Mouse (Mus musculus) heart, adult 2 months (tissue): ENCODE results near the gene Aldh1a3. TPM values are rescaled to one million over a fixed set of nuclear protein-coding genes. Genes with fewer than 3 reads are reported as not detected.

ENCODE experiments used
- DNase-seq, 2 experiments: peaks; one replicate each; pipeline ENCODE4 v3.0.0; 2021
- H3K27ac ChIP-seq: fragments of 200-600 bp; 2 replicates; pipeline ENCODE4 v1.8.1; 2022
- H3K27me3 ChIP-seq: fragments of 200-500 bp; 2 replicates; pipeline ENCODE4 v1.6.1; 2012; ENCODE audit warnings: mild to moderate bottlenecking, low read length, inconsistent platforms, mixed read lengths; ENCODE audit not compliant: control insufficient read depth, insufficient read depth
- H3K36me3 ChIP-seq: fragments of 200-500 bp; 2 replicates; pipeline ENCODE4 v1.6.1; 2012; ENCODE audit warnings: low read length, inconsistent platforms; ENCODE audit not compliant: control insufficient read depth, insufficient read depth
- H3K4me1 ChIP-seq: fragments of 200-500 bp; 2 replicates; pipeline ENCODE4 v1.6.1; 2011; ENCODE audit warnings: low read length; ENCODE audit not compliant: control insufficient read depth, insufficient read depth
- H3K4me3 ChIP-seq: fragments of 200-600 bp; 2 replicates; pipeline ENCODE4 v1.8.1; 2022
- H3K79me2 ChIP-seq: fragments of 200-500 bp; replicated peaks from 2 replicates; pipeline ENCODE4 v1.6.1; 2012; ENCODE audit warnings: mild to moderate bottlenecking, inconsistent platforms, low read length, moderate library complexity, mixed read lengths; ENCODE audit not compliant: control insufficient read depth, insufficient read depth
- H3K9ac ChIP-seq: fragments of 200-500 bp; 2 replicates; pipeline ENCODE4 v1.6.1; 2012; ENCODE audit warnings: low read depth, mild to moderate bottlenecking, control low read depth, inconsistent platforms, low read length, mixed read lengths
- CTCF ChIP-seq: fragments of 200-600 bp; IDR thresholded peaks from 2 replicates; pipeline ENCODE4 v1.8.1; 2022; ENCODE audit warnings: antibody characterized with exemption, mild to moderate bottlenecking, moderate library complexity
- EP300 ChIP-seq: fragments of 200-500 bp; IDR thresholded peaks from 2 replicates; pipeline ENCODE4 v1.6.1; 2011; ENCODE audit warnings: low read depth, low read length, control low read depth; ENCODE audit not compliant: insufficient read depth
- POLR2A ChIP-seq: fragments of 200-500 bp; IDR thresholded peaks from 2 replicates; pipeline ENCODE4 v1.6.1; 2011; ENCODE audit warnings: mild to moderate bottlenecking, low read depth, low read length, control low read depth; ENCODE audit not compliant: insufficient read depth
- WGBS: fragments of 180-500 bp; shearing (Covaris S2); methylation state at CpG from one replicate; pipeline ENCODE4 v1.1.7; 2018; 5-methylcytosine and 5-hydroxymethylcytosine counted together
- intact Hi-C: fragments of 180-260 bp; cut with DNase I; formaldehyde crosslinking; loops from one replicate; pipeline ENCODE4 v1.15.1; 2025
- long read RNA-seq: library from polyadenylated mRNA; stranded (forward); transcript quantifications from one replicate; pipeline ENCODE4 v2.0.0, GENCODE M21; 2021
- polyA plus RNA-seq: library from polyadenylated mRNA; depleted of rRNA; stranded (reverse); fragments of >200 nt; gene quantifications from 2 replicates; pipeline ENCODE4 v1.2.3, GENCODE M21; 2012; rRNA removed
- total RNA-seq, 2 experiments: library from RNA; stranded (reverse); gene quantifications; 2 replicates each; pipeline ENCODE4 v1.2.3; 2021

Gene Aldh1a3
- total RNA-seq (1 to 10 TPM in 1 of 2 experiments, under 1 TPM in 1; 0.75 to 1.0 TPM), polyA plus RNA-seq (0.85 and 0.86 TPM in 2 replicates)
- long read RNA-seq: 0 reads

DNA sequence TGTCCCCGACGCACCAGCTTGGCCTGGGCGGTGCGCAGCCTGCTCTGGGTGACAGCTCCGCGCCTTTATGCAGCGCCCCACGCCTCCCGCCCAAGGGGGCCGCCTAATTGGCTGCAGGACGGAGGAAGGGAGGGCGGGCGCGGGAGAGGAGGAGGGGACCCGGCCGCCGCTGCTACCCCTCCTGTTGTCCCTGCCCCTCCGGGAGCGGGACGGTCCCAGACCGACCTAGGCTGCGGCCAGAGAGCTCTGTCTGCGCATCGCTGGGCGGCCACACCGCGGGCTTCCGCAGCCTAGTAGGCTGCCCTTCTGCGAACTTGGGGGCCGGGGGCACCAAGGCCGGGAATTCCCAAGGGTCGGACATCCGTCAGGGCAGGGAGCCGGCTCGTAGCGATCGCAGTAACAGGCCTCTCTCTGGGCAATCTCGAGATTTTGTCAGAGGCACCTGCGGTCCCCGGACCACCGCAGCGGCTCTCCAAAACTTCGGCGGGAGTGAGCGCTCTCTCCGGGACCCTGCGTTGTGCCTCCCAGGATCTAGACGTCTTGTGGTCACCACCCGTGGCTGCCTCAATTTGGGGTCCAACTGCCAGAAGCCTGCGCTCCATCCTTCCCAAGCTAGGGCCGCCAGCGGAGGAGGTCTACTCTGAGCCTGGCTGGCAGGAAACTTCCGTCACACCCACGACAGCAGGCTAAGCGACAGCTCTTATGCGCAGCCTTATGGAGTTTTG lies at the start of gene Aldh1a3:
Gene Aldh1a3 (minus strand): TSS at position 81 of the 725 bp plus-strand sequence.
- Histone ChIP-seq H3K36me3 (no peaks in the 10 kb centered on the region), H3K4me1 (no peaks in the 10 kb centered on the region), H3K9ac (no peak within 1 kb of the TSS; the same call in 1 of the 2 replicates), H3K79me2 (no peaks in the 10 kb centered on the region), H3K27me3 (peaks cover 10% of the 10 kb centered on the region), H3K4me3 (peak within 1 kb of the TSS; percentile 45), H3K27ac (no peak within 1 kb of the TSS)
- WGBS: 1% methylated on average over 56 of the region's 56 CpGs
- intact Hi-C loops: no loop called here
- DNase-seq: peak; percentile 64 to 68
- TF ChIP-seq POLR2A (no peak), CTCF (no peak), EP300 (no peak)

DNA sequence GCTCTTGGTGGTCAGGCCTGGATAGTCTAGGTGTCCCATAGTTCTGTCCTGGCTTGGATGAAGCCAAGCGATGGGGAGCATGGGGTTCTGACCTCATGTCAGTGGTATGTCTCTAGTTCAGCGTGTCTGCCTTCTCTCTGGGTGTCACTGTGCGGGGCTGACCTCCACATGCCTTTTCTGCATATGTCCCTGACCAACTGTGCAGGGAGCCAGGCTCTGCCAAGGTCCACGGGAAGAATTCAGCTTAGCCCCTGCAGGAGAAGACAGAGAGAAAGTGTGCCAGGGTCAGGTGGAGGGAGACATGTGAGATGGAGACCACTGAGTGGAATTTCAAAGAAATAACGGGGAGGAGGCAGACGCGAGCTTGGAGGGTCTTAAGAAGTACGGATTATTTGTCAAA lies 49.0 kb upstream of the Aldh1a3 start:
- 71% methylated on average over 8 of the region's 8 CpGs for WGBS
- no peaks in the 10 kb centered on the region for H3K79me2 ChIP-seq
- intact Hi-C loops: no loop called here

DNA sequence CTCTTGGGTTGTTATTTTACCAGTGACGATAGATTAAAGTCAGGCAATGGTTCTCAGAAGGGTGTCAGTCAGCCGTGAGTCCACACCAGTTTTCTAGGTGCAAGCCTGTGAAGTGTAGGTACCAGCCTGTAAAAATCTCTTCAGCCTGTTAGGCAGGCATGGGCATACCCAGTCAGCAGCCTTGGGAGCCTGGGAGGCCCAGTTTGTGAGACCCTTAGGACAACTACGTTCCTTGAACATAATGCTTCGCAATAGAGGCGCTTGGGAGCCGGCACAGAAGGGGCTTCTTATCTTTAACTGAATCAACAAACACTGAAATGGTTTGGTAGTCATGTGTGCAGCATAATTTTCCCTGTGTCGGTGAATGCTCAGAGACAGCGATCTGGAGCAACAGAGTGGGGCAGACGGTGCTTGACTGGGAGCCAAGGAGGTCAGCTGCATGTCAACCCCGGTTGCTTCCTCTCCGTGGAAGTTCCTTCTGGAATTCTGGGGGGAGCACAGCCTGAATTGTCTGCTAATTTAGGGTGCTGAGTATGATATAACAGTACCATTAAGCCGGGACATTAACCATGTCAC lies 44.4 kb upstream of the Aldh1a3 start:
- Histone ChIP-seq H3K36me3 (no peaks in the 10 kb centered on the region), H3K27ac (no peak overlapping the region), H3K4me3 (no peak overlapping the region), H3K4me1 (no peaks in the 10 kb centered on the region), H3K27me3 (no peaks in the 10 kb centered on the region), H3K79me2 (no peaks in the 10 kb centered on the region), H3K9ac (no peak overlapping the region)
- no peak for TF ChIP-seq CTCF
- TF ChIP-seq EP300: no peak
- TF ChIP-seq POLR2A: no peak
- intact Hi-C loops: no loop called here
- no peak for DNase-seq
- WGBS: 63% methylated on average over 12 of the region's 12 CpGs

More for the DNA sequence above, 49.0 kb upstream of the Aldh1a3 start:
- no peaks in the 10 kb centered on the region for H3K27me3 ChIP-seq
- TF ChIP-seq CTCF (no peak), POLR2A (no peak), EP300 (no peak)
- no peak overlapping the region for H3K4me3 ChIP-seq
- H3K4me1 ChIP-seq: no peaks in the 10 kb centered on the region
- DNase-seq: no peak
- H3K36me3 ChIP-seq: no peaks in the 10 kb centered on the region
- no peak overlapping the region for H3K27ac ChIP-seq
- H3K9ac ChIP-seq: no peak overlapping the region

DNA sequence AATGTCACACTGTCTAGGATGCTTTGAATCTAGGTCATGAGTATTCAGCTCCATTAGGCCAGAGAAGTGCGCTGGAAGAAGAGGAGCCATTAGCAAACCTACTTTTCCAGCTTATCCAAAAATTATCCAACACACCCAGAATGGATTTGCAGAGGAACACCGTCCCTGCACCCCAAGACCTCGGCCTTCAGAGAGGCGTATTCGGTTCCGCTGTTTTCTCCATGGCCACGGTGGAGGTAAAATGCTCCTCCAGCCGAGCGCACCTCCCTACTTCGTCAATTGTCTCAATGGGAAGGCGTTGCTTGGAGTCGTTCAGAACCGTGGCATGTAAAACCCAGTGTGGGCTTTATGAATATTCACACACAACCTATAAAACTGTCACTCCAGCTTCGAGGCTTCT lies 39.3 kb upstream of the Aldh1a3 start:
- H3K9ac ChIP-seq: no peak overlapping the region
- intact Hi-C loops: no loop called here
- H3K27me3 ChIP-seq: no peaks in the 10 kb centered on the region
- DNase-seq: no peak
- no peaks in the 10 kb centered on the region for H3K79me2 ChIP-seq
- no peaks in the 10 kb centered on the region for H3K36me3 ChIP-seq
- TF ChIP-seq CTCF: no peak
- no peak for TF ChIP-seq EP300
- TF ChIP-seq POLR2A: no peak
- H3K27ac ChIP-seq: no peak overlapping the region
- WGBS: 93% methylated on average over 14 of the region's 14 CpGs
- H3K4me3 ChIP-seq: no peak overlapping the region
- H3K4me1 ChIP-seq: no peaks in the 10 kb centered on the region

DNA sequence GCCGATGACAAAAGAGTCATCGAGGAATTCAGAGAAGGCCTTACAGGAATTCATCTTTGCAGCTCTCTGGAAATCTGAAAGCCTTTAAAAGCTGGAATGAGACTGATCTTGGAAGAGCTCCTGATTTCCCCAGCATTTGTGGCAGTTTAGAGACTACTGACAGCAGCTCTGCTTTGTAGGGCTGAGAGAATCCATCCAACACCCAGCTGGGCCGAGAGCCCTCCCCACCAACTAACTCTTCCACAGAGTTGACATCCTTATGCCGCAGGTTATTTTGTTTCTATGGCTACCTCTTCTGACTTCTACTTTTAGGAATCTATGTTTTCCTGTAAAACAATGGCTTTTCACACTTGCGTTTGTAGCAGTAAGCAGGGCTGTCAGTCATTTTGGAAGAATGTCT lies 37.9 kb upstream of the Aldh1a3 start:
- TF ChIP-seq POLR2A (no peak), EP300 (no peak), CTCF (no peak)
- H3K79me2 ChIP-seq: no peaks in the 10 kb centered on the region
- intact Hi-C loops: no loop called here
- H3K9ac ChIP-seq: no peak overlapping the region
- no peaks in the 10 kb centered on the region for H3K27me3 ChIP-seq
- H3K27ac ChIP-seq: no peak overlapping the region
- no peak for DNase-seq
- H3K36me3 ChIP-seq: no peaks in the 10 kb centered on the region
- H3K4me3 ChIP-seq: no peak overlapping the region
- WGBS: 63% methylated on average over 5 of the region's 5 CpGs
- no peaks in the 10 kb centered on the region for H3K4me1 ChIP-seq

DNA sequence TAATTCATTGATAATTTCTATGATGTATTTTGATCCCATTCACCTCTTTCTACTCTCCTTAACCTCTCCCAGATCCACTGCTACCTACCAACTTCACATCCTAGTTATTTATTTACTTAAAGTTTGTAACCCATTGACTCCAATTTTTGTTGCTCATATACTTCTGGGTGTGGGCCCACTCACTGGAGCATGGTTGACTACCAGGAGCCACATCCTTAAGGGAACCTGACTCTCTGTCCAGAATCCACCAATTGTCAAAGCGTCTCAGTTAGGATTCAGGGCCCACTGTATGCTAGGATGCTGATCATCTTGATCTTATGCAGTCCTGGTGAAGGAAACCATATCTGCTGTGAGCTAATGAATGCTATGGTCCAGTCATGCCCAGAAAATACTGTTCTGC lies 35.8 kb upstream of the Aldh1a3 start:
- H3K27me3 ChIP-seq: no peaks in the 10 kb centered on the region
- intact Hi-C loops: no loop called here
- TF ChIP-seq CTCF (no peak), EP300 (no peak), POLR2A (no peak)
- H3K79me2 ChIP-seq: no peaks in the 10 kb centered on the region
- H3K36me3 ChIP-seq: no peaks in the 10 kb centered on the region
- H3K9ac ChIP-seq: no peak overlapping the region
- no peaks in the 10 kb centered on the region for H3K4me1 ChIP-seq
- no peak for DNase-seq
- no peak overlapping the region for H3K4me3 ChIP-seq
- 90% methylated on average over 1 of the region's 1 CpGs for WGBS
- no peak overlapping the region for H3K27ac ChIP-seq
